Mouse (Mus musculus) layer of hippocampus, adult 8-10 months (tissue): ENCODE data around the gene Psg16. TPM values are rescaled to one million over a fixed set of nuclear protein-coding genes. Genes with fewer than 3 reads are reported as not detected.
"Not testable (repeated sequence)": the region's sequence is repeated elsewhere in the genome, so short reads cannot be mapped to it uniquely, and the experiment has no call there.

Experiments
- DNase-seq, 2 experiments: peaks; one replicate each; pipeline ENCODE4 v3.0.0; 2022; ENCODE audit warnings: low spot score in 2 of 2
- total RNA-seq, 4 experiments: library from RNA; stranded (reverse); gene quantifications; 2 replicates each; pipeline ENCODE4 v1.2.4; 2022

Psg16 gene
- total RNA-seq, 4 experiments from 2014 or later = 3.2 to 4.9 (median 3.8) TPM

DNA sequence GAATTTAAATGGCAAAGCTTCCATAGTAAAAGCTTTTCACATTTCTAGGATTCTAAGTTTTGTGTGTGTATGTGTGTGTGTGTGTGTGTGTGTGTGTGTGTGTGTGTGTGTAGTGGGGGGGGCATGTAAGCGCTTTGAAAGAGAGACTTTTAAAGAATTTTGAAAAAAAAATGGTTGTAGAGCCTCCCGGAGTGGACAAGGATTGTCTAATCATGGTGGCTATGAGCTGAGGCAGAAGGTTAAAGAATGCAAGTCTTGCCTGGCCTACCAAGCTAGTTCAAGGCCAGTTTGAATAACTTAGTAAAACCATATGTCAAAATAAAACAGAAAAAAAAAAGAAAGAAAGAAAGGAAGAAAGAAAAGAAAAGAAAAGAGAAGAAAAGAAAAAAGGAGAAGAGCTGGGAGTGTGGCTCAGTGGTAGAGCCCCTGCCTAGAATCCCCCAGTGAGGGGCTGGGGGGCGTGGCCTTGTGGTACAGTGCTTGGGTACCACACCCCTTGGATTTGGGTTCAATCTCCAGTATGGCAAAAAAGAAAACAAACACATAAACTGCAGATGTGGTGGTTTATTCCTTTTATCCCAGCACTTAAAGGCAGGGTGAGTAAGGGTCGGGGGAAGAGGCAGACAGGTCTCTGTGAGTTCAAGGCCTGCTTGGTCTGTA lies 18.4 kb upstream of the Psg16 start:
- DNase-seq = no peak

DNA sequence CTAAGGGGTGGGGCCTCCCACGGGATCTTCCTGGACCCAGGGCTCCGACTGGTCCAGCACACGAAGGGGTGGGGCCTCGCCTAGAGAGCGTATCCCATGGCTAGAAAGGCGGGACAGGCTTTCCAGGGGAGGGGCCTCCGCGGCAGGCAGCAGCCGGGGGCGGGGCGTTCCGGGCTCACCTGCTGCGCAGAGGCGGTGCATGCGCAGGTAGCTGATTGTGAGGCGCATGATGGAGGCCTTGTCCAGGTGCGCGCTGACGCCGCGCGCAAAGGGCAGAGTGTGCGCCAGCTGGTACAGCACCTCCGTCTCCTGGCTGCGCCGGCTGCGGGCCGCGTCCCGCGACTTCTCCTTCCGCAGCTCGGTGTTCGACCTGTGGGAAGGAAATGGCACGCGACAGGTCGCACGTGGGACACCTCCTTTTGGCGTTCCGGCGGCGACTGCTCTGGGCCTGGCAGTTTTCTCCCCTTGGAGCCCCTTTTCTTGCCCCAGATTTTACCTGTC lies 17.7 kb upstream of the Psg16 start:
- peak; percentile 89 for DNase-seq

DNA sequence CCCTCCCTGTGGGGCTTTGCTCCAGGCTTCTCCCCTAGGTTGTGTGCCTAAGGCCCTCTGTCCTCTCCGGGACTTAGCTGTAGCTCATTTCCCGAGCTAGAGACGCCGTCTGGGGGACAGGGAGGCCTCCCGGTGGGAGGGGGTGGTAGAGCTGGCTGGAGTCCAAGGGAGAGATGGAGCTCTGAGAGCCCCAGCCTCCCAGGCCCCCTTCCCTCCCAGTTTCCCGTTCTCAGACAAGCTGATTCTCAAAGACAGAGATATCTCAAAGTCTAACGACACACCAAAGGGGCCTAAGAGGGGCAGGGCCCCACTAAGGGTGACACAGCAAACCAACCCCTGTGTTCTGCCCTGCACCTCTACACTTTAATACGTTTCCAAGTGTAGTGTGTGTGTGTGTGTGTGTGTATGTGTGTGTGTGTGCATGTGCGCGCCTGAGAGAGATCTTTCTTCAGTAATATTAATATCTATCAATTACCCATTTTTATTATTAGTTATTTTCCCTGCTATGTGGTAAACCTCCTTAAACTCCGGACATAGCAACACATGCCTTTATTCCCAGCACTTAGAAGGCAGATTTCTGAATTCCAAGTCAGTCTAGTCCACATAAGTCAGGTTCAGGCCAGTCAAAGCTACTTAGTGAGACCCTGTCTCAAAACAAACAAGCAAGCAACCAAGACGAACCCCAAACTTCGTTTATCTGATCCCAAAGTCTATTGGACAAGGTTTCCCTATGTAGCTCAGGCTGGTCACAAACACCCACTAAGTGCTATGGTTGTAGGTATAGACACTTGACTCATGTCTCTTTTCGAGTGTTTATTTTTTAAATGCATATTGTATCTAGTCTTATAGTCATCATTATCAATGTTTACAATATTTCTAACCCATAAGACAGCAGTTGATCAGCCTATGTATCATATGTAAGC lies 17.0 kb upstream of the Psg16 start:
- peak in 1 of 2 experiments; percentile 37 for DNase-seq

DNA sequence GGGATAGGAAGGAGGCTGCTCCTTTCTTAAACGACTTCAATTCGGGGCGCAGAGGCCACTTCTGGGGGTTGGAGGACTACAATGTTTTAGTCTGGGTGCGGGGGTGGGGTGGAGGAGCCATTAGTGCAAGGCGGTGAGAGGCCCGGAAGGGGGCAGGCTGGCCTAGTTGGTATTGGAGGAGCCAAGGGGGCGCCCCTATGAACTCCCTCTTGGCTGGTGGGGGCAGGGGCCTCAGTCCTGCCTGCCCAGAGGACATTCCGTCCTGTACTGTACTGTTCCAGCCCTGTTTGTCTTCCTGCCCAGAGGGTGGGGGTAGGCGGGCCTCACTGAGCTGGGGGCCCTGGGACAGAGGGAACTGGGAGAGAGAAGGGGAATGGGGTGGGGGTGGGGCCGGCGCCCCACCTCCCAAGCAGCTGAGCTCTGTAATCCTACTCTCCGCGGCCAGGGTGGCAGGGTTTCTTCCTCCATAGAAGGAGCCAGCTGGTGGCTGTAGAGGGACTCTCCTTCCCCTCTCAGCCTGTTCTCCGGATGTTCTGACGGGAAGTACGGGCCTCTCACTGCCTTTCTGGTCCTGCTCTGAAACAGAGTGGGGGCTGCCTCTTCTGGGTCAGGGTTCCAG lies 15.7 kb upstream of the Psg16 start:
- DNase-seq = peak; percentile 75 to 77

DNA sequence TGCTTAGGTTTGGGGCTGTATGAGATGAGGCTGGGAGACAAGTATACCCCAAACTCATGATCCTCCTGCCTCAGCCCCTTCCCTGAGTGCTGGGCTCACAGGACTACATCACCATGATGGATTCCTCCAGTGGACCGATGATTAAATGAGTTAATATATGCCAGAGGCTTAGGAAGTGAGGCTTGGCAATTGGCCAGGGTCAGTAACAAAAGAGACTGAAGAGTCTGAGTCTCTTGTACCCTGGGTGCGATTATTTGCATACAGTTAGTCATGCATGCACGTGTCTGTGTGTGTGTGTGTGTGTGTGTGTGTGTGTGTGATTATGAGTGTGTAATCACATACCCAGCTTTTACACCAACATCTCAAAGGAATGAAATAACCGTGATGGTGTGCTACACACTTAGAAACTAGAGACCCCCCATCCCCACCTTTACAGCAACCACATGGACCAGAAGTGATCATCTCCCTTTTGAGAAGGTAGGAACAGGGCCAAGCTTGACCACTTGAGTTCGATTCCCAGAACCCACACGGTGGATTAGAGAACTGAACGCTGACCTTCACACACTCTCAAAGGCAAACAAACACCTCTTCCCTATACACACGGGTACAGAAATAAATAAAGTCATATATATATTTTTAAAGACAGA lies 14.9 kb upstream of the Psg16 start:
- peak in 1 of 2 experiments; percentile 40 for DNase-seq

DNA sequence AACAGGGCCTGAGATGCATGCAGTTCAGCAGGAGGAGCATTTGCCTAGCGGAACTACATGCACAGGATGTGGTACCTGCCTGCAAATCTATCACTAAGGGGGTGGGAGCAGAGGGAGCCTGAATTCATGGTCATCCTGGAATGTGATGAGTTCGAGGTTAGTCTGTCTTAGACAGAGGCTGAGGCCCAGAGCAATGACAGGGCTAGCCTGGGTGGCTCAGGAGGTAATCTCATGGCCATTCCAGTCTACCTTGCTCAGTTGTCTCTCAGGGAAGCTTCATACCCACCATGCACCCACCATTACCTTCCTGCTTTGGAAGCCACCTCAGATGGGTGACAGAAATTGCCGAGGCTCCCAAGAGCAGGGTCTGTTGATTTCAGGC lies 14.4 kb upstream of the Psg16 start:
- no peak for DNase-seq

DNA sequence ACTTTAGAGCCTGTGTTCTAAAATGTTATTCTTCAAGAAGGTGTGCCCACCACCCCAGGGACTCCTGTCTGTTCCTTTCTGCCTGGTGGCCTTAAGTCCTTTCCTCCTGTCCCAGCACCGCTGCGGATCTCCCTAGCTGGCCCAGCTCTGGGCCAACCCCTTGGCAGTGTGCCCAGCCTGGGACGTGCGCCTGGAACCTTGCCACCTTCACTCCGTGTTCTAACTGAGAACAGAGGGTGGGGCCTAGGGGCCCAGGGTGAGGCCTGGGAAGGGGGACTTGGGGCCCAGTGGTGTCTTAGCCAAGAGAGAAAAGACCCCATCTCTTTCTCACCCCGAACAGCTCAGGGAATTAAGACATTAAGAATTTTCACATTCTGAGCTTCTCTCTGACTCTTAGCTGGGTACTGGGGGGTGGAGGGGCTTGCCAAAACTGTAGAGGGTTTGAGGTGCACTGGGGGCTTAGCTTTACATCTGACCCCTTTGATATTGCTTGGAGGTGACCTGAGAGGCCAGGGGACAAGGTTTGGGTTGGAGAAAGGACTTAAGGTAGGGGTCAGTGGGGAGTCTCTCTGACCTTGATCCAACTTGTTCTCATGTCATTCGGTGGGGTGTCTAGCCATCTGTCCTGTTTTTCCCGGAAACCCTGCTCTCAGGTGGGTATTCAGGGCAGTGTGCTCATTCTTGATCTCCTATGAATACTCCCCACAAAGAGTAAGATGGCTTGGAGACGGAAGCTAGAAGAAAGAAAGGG lies 13.6 kb upstream of the Psg16 start:
- DNase-seq = peak; percentile 82 to 93

DNA sequence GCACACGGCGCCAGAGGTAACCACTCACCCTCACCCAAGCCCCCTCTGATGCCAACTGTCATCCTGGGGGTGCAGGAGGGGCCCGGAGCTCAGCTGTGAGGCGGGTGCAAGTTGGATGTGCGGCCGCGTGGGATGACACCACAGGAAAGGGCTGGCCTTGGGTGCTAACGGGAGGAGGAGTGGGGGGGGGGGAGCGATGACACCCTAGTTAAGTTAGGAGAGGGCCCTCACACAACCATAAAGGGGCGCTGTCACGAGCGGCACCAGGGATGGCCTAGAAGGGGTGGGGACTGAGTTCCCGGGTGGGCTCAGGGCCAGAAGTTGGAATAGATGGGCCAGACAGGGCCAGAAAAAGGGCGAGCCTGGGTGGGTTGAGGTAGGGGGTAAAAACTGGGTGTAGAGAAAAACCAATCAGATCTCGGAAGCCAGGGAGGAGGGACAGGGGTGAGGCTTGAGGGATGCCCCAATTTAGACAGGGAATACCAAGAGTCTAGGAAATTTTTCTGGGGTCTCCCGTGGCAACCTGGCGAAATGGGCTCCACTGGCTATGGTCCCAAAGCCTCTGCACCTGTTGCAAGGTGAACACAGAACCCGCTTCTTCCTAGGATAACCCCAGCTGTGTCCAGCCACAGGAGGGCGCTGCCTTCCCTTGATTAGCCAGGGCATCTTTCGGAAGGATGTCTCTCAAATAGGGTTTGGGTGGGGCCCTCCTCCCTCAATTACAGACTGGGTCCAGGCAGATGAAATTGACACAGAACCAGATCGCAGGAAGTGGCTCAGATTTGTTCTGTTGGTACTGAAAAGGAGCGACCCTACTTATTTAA lies 12.8 kb upstream of the Psg16 start:
- peak in 1 of 2 experiments; percentile 36 for DNase-seq

DNA sequence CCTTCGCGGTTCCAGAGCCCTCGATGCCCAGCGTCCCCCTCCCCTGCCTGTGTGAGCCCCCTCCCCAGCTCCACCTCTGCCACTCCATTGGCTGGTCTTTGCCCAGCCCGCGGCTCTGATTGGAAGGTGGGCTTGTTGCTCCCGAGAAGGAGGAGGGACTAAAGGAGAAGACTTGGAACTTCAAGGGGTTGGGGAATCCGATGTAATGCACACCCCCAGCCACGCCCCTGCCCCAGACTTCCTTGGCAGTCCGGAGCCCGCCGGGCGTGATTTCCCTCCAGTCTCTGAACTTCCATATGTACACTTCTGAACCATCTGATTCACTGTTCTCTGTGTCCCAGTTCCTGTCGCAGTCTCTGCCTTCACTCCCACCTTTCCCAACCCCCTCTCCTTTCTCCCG lies 11.5 kb upstream of the Psg16 start, which contains the start of gene Hif3a:
Gene Hif3a, minus strand, starts transcription at position 39 of the 400 bp plus-strand sequence.
- peak in 1 of 2 experiments; percentile 42 for DNase-seq

DNA sequence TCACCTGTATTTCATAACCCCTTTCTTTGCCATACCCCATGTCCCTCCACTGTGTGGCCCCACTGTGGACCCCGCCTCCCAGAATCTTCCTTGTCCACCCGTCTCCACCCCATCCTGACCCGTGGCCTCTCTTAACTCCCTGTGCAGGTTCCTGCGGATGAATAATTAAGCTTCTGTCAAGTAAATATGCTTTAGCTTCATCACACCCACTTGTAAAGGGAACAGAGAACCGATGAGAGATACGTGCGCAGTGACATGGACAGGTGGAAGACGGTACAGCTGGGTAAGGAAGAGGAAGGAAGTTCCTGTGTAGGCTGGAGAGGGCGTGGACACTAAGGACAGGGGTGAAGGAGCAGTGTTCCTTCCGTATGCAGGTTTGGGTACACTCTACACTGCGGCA lies 11.0 kb upstream of the Psg16 start:
- DNase-seq = no peak

DNA sequence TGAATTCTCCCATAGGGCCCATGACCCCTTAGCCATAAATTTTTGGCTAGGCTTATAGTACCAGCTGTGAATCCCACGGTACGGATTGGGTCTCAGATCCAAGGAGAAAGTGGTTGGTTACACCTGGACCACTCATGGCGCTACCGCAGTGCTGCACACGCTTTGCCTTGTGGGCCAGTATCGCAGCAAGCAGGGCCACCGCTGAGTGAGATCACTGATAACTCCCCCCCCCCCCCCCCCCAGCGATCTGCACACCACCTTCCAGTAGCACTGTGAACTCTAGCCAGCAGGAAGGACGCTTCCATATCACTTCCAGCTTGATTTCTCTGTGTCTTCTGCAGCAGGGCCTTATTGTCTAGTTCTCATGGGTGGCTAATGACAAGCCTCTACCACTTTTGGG lies 8.2 kb upstream of the Psg16 start:
- no peak for DNase-seq

DNA sequence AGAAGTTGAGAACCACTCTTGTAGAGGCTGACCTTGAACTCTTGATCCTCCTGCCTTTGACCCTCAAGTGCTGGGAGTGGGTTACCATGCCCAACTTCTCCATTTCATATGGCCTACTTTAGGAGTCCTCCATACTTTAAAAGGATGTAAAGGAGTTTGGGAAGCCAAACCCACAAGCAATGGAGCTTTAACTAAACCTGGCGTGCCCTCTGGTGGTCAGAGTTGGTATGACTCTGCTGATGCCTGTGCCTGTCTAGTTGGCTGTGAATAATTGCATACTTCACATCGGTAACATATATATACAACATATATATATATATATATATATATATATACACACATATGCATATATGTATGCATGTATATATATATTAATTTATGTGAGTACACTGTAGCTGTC lies 7.4 kb upstream of the Psg16 start:
- peak; percentile 70 to 91 for DNase-seq

DNA sequence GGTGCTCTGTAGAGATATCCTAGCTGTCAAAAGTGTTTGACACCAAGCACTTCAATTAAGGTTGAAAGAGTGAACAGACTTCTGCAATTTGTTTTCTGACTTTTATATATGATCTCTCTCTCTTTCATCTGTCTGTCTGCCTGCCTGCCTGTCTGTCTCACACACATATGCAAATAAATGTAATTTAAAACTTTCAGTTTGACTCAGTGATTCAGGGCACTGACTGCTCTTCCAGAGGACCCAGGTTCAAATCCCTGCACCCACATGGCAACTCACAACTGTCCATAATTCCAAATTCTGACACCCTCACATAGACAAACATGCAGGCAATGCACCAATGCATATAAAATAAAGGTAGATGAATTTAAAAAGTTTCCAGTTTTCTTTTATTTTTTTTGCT lies 6.8 kb upstream of the Psg16 start:
- DNase-seq = no peak

DNA sequence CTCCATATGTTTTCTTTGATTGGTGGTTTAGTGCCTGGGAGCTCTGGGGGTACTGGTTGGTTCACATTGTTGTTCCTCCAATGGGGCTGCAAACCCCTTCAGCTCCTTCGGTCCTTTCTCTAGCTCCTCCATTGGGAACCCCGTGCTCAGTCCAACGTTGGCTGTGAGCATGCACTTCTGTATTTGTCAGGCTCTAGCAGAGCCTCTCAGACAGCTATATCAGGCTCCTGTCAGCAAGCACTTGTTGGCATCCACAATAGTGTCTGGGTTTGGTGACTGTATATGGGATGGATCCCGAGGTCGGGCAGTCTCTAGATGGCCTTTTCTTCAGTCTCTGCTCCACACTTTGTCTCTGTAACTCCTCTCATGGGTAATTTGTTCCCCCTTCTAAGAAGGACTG lies 6.2 kb upstream of the Psg16 start:
- not testable (repeated sequence) for DNase-seq

DNA sequence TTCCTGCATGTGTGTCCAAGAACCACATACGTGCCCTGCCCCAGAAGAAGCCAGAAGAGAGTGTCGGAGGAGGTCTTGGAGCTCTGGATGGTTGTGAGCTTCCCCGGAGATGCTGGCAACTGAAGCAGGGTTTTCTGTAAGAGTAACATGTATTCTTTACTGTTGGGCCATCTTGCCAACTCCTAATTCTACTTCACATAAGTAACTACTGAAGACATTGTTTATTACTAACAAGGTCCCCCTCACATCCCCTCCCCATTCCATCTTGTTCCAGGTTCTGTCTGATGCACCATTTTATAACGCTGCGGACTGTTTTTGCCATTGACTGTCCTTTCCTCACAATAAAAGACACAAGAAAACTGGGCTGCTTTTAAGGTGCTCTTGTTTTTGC lies 332 bp upstream of the Psg16 start:
- DNase-seq = no peak

DNA sequence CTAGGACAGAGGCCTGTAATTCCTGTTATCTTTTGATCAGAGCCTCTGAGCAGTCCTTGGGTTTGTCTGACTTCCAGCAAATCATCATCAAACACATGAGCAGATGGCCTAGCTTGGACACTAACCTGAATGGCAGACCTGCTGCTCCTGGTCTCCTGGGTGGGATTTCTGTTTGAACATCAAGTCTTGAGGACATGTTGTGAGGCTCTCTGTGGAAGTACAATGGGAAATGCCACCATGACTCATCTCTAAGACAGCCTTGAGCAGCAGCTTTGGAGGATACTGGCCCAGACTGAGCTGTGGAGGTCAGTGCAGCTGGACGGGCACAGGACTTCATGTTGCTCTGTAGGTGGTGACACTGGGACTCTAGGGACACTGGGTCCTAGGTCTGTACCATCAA lies 2.7 kb downstream of the Psg16 start:
- DNase-seq = no peak

DNA sequence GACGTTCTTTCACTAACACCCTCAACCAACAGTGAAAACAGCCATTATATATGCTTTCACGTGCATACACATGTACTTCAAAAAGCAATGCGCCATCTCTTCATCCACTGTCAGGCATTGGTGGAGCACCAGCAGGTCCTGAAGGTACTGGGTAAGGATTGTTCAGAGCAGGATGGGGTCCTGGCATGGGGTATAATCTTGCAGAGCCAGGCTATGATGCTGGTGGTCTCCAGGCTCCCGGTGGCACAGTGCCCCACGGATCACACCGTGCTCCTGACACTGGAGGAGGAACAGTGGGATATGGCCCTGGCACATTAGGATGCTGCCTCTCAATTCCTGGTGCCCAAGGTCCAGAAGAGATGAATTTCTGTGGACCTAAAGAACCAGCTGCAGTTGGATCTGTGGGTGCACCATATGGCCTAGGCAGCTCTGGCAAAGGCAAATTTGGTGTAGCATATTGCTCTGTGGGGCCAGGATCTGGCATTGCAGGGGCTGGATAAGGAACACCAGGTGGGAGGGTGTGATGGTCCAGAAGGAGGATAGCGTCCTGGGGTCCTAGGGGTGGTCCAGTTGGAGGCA lies 4.3 kb downstream of the Psg16 start:
- no peak for DNase-seq

DNA sequence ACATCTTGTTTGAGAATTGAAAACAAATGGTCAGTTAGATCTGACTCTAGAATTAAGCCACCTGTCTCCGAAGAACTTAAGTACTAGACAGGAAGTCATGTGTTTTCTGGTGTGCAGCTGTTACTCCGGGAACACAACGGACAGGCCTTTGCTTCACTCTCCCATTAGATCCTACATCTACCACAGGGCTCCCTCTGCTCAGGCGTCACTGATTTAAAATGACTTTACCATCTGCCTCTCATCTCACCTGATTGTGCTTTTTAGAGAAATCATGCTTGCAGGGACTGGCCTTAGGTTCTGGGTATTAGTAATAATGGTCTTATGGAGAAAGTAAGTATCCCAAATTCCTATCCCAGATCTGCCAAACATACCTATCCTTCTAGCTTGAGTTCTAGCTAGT lies 8.9 kb downstream of the Psg16 start:
- no peak for DNase-seq

DNA sequence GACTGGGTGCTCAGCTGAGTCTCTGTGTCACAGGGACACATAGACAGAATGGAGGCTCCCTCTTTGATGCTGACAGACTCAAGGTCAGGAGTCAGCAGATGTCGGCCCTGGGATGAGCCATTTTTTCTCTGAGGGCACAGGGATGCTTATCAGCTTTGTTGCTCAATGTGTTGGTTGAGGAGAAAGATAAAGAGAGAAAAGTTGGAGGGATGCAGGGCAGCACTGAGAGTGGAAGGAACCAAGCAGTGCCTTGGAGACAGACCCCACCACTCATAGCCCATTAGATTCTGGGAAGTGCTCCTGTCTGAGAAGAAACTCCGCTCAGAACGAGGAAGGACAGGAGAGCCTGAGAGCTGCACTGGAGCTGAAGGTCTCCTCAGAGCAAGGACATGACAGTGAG lies 13.9 kb downstream of the Psg16 start:
- DNase-seq = no peak
